Mouse (Mus musculus): ENCODE results near the gene Rnase9.

GRCm38 (mm10) chr14:51081035-51081434 lies 39.4 kb upstream of the Rnase9 start:
- no peak for TF ChIP-seq CTCF (IDR thresholded peaks at IDR 0.05; ENCODE audit: low read depth)
- TF ChIP-seq EP300 (IDR thresholded peaks at IDR 0.05; ENCODE audit: low read depth) = no peak
